Mouse (Mus musculus) colon, adult 2 months (tissue): ENCODE measurements around the gene Cks2. TPM values are rescaled to one million over a fixed set of nuclear protein-coding genes. Genes with fewer than 3 reads are reported as not detected.

Experiments used
- polyA plus RNA-seq: library from polyadenylated mRNA; depleted of rRNA; stranded (reverse); fragments of >200 nt; gene quantifications from 2 replicates; pipeline ENCODE4 v1.2.3, GENCODE M21; 2012; rRNA removed

Gene Cks2
- polyA plus RNA-seq = 22.4 and 24.4 TPM in 2 replicates

GRCm38 (mm10) chr13:51644829-51645789, at the start of gene Cks2:
Cks2 (plus strand) TSS chr13:51645232.

GRCm38 (mm10) chr13:51651408-51652064, 6.5 kb downstream of the Cks2 start, which contains the start of gene Secisbp2:
Secisbp2 (plus strand) TSS chr13:51651697.

Other genes starting within 250 kb of the Cks2 start
- 4.3 and 5.1 TPM in 2 replicates for gene S1pr3, start 236.6 kb upstream of the Cks2 start, polyA plus RNA-seq
- 2.4 and 2.7 TPM in 2 replicates for gene Shc3, start 75.8 kb upstream of the Cks2 start, polyA plus RNA-seq
- 17.9 and 19.9 TPM in 2 replicates for gene Secisbp2, start 6.5 kb downstream of the Cks2 start, polyA plus RNA-seq
- gene Sema4d, start 148.5 kb downstream of the Cks2 start, polyA plus RNA-seq = 14.5 and 15.9 TPM in 2 replicates
- 27.6 and 36.0 TPM in 2 replicates for gene Gadd45g, start 201.4 kb downstream of the Cks2 start, polyA plus RNA-seq